Mouse (Mus musculus): ENCODE measurements at regions not wholly inside any gene's neighbourhood (a gene's known extent, or its start where the extent isn't known, plus 50 kb on each side); places are given as distances from the start of the nearest gene placed in this dataset.

GRCm38 (mm10) chr17:14134604-14135003 lies 69.5 kb downstream of the Dact2 start:
- TF ChIP-seq CTCF (IDR thresholded peaks at IDR 0.05; ENCODE audit: control insufficient read depth, insufficient read depth, insufficient read length), result no peak
- TF ChIP-seq USF1 (IDR thresholded peaks at IDR 0.05; ENCODE audit: low read depth), result no peak
